Mouse (Mus musculus) lung, postnatal 0 days (tissue): ENCODE results near the gene Trpv4. TPM values are rescaled to one million over a fixed set of nuclear protein-coding genes. Genes with fewer than 3 reads are reported as not detected.

Source experiments
- ATAC-seq: fragments of 200-750 bp; cut with Nextera tagmentation; 2 replicates; pipeline ENCODE4 v1.8.0; 2017; ENCODE audit warnings: moderate library complexity
- DNase-seq: peaks from one replicate; pipeline ENCODE4 v3.0.0-alpha.2; 2016; ENCODE audit warnings: low spot score
- H3K27ac ChIP-seq: fragments of 300-500 bp; sonication (generic); 2 replicates; pipeline ENCODE4 v1.5.1; 2014; ENCODE audit warnings: antibody characterized with exemption, mild to moderate bottlenecking, low read length, mixed read lengths
- H3K27me3 ChIP-seq: fragments of 300-500 bp; sonication (generic); replicated peaks from 2 replicates; pipeline ENCODE4 v1.6.1; 2014; ENCODE audit warnings: low read length, mixed read lengths; ENCODE audit not compliant: insufficient read depth
- H3K36me3 ChIP-seq: fragments of 300-500 bp; sonication (generic); 2 replicates; pipeline ENCODE4 v1.6.1; 2014; ENCODE audit warnings: low read length, mixed read lengths; ENCODE audit not compliant: insufficient read depth
- H3K4me1 ChIP-seq: fragments of 300-500 bp; sonication (generic); 2 replicates; pipeline ENCODE4 v1.6.1; 2014; ENCODE audit warnings: antibody characterized with exemption, low read depth, low read length, mixed read lengths; ENCODE audit not compliant: insufficient read depth
- H3K4me2 ChIP-seq: fragments of 300-500 bp; sonication (generic); replicated peaks from 2 replicates; pipeline ENCODE4 v1.6.1; 2014; ENCODE audit warnings: low read depth, mild to moderate bottlenecking, low read length, moderate library complexity, mixed read lengths
- H3K4me3 ChIP-seq: fragments of 300-500 bp; sonication (generic); 2 replicates; pipeline ENCODE4 v1.5.1; 2014; ENCODE audit warnings: low read depth, low read length
- H3K9ac ChIP-seq: fragments of 300-500 bp; sonication (generic); replicated peaks from 2 replicates; pipeline ENCODE4 v1.6.1; 2014; ENCODE audit warnings: low read depth, mild to moderate bottlenecking
- H3K9me3 ChIP-seq: fragments of 300-500 bp; sonication (generic); 2 replicates; pipeline ENCODE4 v1.6.1; 2016; ENCODE audit warnings: low read length, mixed read lengths
- CTCF ChIP-seq: IDR thresholded peaks from 2 replicates; pipeline ENCODE4 v1.5.1; 2016; ENCODE audit warnings: antibody characterized with exemption, mild to moderate bottlenecking
- EP300 ChIP-seq: IDR thresholded peaks from 2 replicates; pipeline ENCODE4 v1.6.1; 2016; ENCODE audit warnings: antibody characterized with exemption, mild to moderate bottlenecking, control low read depth
- WGBS: fragments of 180-500 bp; shearing (Covaris S2); extraction: QIAGEN DNeasy Blood & Tissue Kit; methylation state at CpG from one replicate; pipeline ENCODE4 v1.1.7; 2014; 5-methylcytosine and 5-hydroxymethylcytosine counted together
- polyA plus RNA-seq: library from polyadenylated mRNA; unstranded; fragments of >200 nt; fragmentation: Nextera tagmentation; extraction: Ambion mirVana; gene quantifications from 2 replicates; pipeline ENCODE4 v1.2.1, GENCODE M21; 2015

The Trpv4 gene
- polyA plus RNA-seq, 1 experiment from 2014 or later: 3.4 TPM

DNA sequence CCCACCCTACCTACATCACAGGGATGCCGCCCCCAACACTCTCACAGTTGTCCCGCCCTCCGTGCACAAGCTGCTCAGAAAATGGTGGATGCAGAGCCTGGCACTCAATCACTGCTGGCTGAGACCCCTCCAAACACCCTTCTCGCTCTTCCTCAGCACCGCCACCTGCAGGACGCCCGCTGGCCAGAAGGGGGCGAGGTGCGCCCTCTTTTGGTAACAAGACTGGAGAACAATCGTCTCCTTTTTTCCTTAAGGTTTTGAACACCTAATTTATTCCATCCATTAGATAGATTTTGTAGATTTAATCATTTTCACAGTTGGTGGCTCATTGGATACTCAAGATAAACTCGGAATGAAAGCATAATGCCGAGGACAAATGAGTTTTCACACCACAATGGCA, 49.7 kb downstream of the Trpv4 start:
- WGBS: 10% methylated on average over 12 of the region's 12 CpGs
- no peak overlapping the region for H3K27ac ChIP-seq
- TF ChIP-seq CTCF: peak; percentile 99
- TF ChIP-seq EP300: no peak
- no peak overlapping the region for H3K4me3 ChIP-seq
- H3K27me3 ChIP-seq: no peaks in the 10 kb centered on the region
- H3K9ac ChIP-seq: no peak overlapping the region
- H3K36me3 ChIP-seq: no peaks in the 10 kb centered on the region
- H3K4me1 ChIP-seq: peaks cover 8% of the 10 kb centered on the region; the same call in 1 of the 2 replicates
- no peaks in the 10 kb centered on the region for H3K9me3 ChIP-seq
- ATAC-seq: peak; percentile 16; the same call in 1 of the 2 replicates
- H3K4me2 ChIP-seq: no peak overlapping the region
- peak; percentile 64 for DNase-seq

GRCm38 (mm10) chr5:114607651-114608050, 50.6 kb downstream of the Trpv4 start:
- Histone ChIP-seq H3K9ac (no peak overlapping the region), H3K27me3 (no peaks in the 10 kb centered on the region), H3K36me3 (no peaks in the 10 kb centered on the region), H3K9me3 (no peaks in the 10 kb centered on the region), H3K27ac (no peak overlapping the region), H3K4me1 (peaks cover 8% of the 10 kb centered on the region; the same call in 1 of the 2 replicates), H3K4me2 (no peak overlapping the region), H3K4me3 (no peak overlapping the region)
- ATAC-seq (peak; percentile 21; the same call in 1 of the 2 replicates), DNase-seq (peak; percentile 32)
- WGBS: 28% methylated on average over 8 of the region's 8 CpGs
- TF ChIP-seq EP300: no peak
- TF ChIP-seq CTCF: no peak

- WGBS: 85% methylated on average over 6 of the region's 6 CpGs
- Histone ChIP-seq H3K27ac (no peak overlapping the region), H3K4me1 (peaks cover 8% of the 10 kb centered on the region; the same call in 1 of the 2 replicates), H3K4me2 (no peak overlapping the region), H3K27me3 (no peaks in the 10 kb centered on the region), H3K4me3 (no peak overlapping the region), H3K9me3 (no peaks in the 10 kb centered on the region), H3K9ac (no peak overlapping the region), H3K36me3 (no peaks in the 10 kb centered on the region)
- no peak for ATAC-seq
- DNase-seq: no peak
- TF ChIP-seq EP300: no peak
- no peak for TF ChIP-seq CTCF
These were observed 52.2 kb downstream of the Trpv4 start for GRCm38 (mm10) chr5:114605981-114606380.

GRCm38 (mm10) chr5:114604781-114605290, 53.4 kb downstream of the Trpv4 start:
- Histone ChIP-seq H3K27ac (no peak overlapping the region), H3K4me2 (no peak overlapping the region), H3K4me3 (no peak overlapping the region), H3K9ac (no peak overlapping the region), H3K27me3 (no peaks in the 10 kb centered on the region), H3K36me3 (no peaks in the 10 kb centered on the region), H3K4me1 (peaks cover 8% of the 10 kb centered on the region; the same call in 1 of the 2 replicates), H3K9me3 (no peaks in the 10 kb centered on the region)
- no peak for TF ChIP-seq EP300
- TF ChIP-seq CTCF: peak; percentile 78
- ATAC-seq (peak; percentile 44; the same call in 1 of the 2 replicates), DNase-seq (peak; percentile 54)
- 32% methylated on average over 11 of the region's 11 CpGs for WGBS

- H3K9ac ChIP-seq: no peak overlapping the region
- WGBS: 78% methylated on average over 5 of the region's 5 CpGs
- H3K4me2 ChIP-seq: no peak overlapping the region
- TF ChIP-seq EP300 (no peak), CTCF (peak; percentile 57)
- no peaks in the 10 kb centered on the region for H3K36me3 ChIP-seq
- H3K9me3 ChIP-seq: no peaks in the 10 kb centered on the region
- H3K27ac ChIP-seq: no peak overlapping the region
- no peaks in the 10 kb centered on the region for H3K27me3 ChIP-seq
- H3K4me1 ChIP-seq: peaks cover 8% of the 10 kb centered on the region; the same call in 1 of the 2 replicates
- DNase-seq: no peak
- H3K4me3 ChIP-seq: no peak overlapping the region
- no peak for ATAC-seq
These were observed 54.2 kb downstream of the Trpv4 start for GRCm38 (mm10) chr5:114603975-114604374.

GRCm38 (mm10) chr5:114602012-114602411, 56.2 kb downstream of the Trpv4 start:
- no peaks in the 10 kb centered on the region for H3K27me3 ChIP-seq

GRCm38 (mm10) chr5:114597652-114598051, 60.6 kb downstream of the Trpv4 start:
- ATAC-seq (no peak), DNase-seq (no peak)
- H3K4me1 ChIP-seq: peaks cover 28% of the 10 kb centered on the region
- no peak for TF ChIP-seq EP300
- TF ChIP-seq CTCF: no peak
- H3K27me3 ChIP-seq: no peaks in the 10 kb centered on the region
- no peaks in the 10 kb centered on the region for H3K36me3 ChIP-seq
- H3K9ac ChIP-seq: no peak overlapping the region
- H3K4me2 ChIP-seq: no peak overlapping the region
- no peak overlapping the region for H3K4me3 ChIP-seq
- WGBS: 22% methylated on average over 6 of the region's 6 CpGs
- no peak overlapping the region for H3K27ac ChIP-seq
- H3K9me3 ChIP-seq: no peaks in the 10 kb centered on the region

More at GRCm38 (mm10) chr5:114602012-114602411, 56.2 kb downstream of the Trpv4 start:
- TF ChIP-seq CTCF: no peak
- TF ChIP-seq EP300: no peak
- no peak overlapping the region for H3K27ac ChIP-seq
- no peaks in the 10 kb centered on the region for H3K4me1 ChIP-seq
- H3K9ac ChIP-seq: no peak overlapping the region
- no peak overlapping the region for H3K4me3 ChIP-seq
- ATAC-seq: no peak
- H3K4me2 ChIP-seq: no peak overlapping the region
- no peaks in the 10 kb centered on the region for H3K36me3 ChIP-seq
- WGBS: 71% methylated on average over 8 of the region's 8 CpGs
- H3K9me3 ChIP-seq: no peaks in the 10 kb centered on the region
- no peak for DNase-seq
